Mouse (Mus musculus) MEL (cell line): ENCODE measurements around the gene Meiob.

Source experiments
- CTCF ChIP-seq, 3 experiments: IDR thresholded peaks in 2 of 3; conservative IDR thresholded peaks in 1 of 3; 2 replicates each; pipeline ENCODE4 v1.5.1; 2011 to 2012; ENCODE audit warnings: low read length in 3 of 3, low read depth in 2 of 3, mild to moderate bottlenecking in 2 of 3, improper control_type of control experiment in 1 of 3, inconsistent platforms in 1 of 3, mixed read lengths in 1 of 3, moderate library complexity in 1 of 3; ENCODE audit not compliant: control insufficient read depth in 1 of 3, insufficient read depth in 1 of 3, poor library complexity in 1 of 3, severe bottlenecking in 1 of 3
- EP300 ChIP-seq, 2 experiments: IDR thresholded peaks; 2 replicates each; pipeline ENCODE4 v1.6.1; 2011; ENCODE audit warnings: improper control_type of control experiment in 2 of 2, low read length in 2 of 2, low read depth in 1 of 2, mild to moderate bottlenecking in 1 of 2
- GATA1 ChIP-seq: IDR thresholded peaks from 2 replicates; pipeline ENCODE4 v1.6.1; 2011; ENCODE audit warnings: low read depth, low read length, improper control_type of control experiment
- HCFC1 ChIP-seq: IDR thresholded peaks from 2 replicates; pipeline ENCODE4 v1.6.1; 2012; ENCODE audit warnings: low read depth, mild to moderate bottlenecking, inconsistent platforms, low read length, improper control_type of control experiment, moderate library complexity
- KAT2A ChIP-seq: conservative IDR thresholded peaks from 2 replicates; pipeline ENCODE4 v1.6.1; 2012; ENCODE audit warnings: low read depth, low read length, improper control_type of control experiment, inconsistent platforms
- MAFK ChIP-seq: IDR thresholded peaks from 2 replicates; pipeline ENCODE4 v1.6.1; 2011; ENCODE audit warnings: low read depth, mild to moderate bottlenecking, low read length, improper control_type of control experiment, borderline replicate concordance
- MEF2A ChIP-seq: IDR thresholded peaks from 2 replicates; pipeline ENCODE4 v1.6.1; 2014; ENCODE audit warnings: low read depth, mild to moderate bottlenecking, inconsistent platforms, low read length, improper control_type of control experiment; ENCODE audit not compliant: poor library complexity, insufficient replicate concordance, severe bottlenecking; ENCODE audit errors: extremely low read depth
- POLR2A ChIP-seq, 2 experiments: IDR thresholded peaks; 2 replicates each; pipeline ENCODE4 v1.6.1; 2011 to 2012; ENCODE audit warnings: low read length in 2 of 2, mild to moderate bottlenecking in 2 of 2, control low read depth in 1 of 2, improper control_type of control experiment in 1 of 2, low read depth in 1 of 2, moderate library complexity in 1 of 2; ENCODE audit not compliant: control insufficient read depth in 1 of 2, insufficient read depth in 1 of 2, poor library complexity in 1 of 2
- POLR2AphosphoS2 ChIP-seq: IDR thresholded peaks from 2 replicates; pipeline ENCODE4 v1.6.1; 2011; ENCODE audit warnings: low read length, improper control_type of control experiment
- TCF12 ChIP-seq: IDR thresholded peaks from 2 replicates; pipeline ENCODE4 v1.6.1; 2014; ENCODE audit warnings: low read depth, mild to moderate bottlenecking, inconsistent platforms, low read length, improper control_type of control experiment, moderate library complexity
- USF1 ChIP-seq: IDR thresholded peaks from 2 replicates; pipeline ENCODE4 v1.6.1; 2014; ENCODE audit warnings: low read depth, mild to moderate bottlenecking, inconsistent platforms, low read length, improper control_type of control experiment, moderate library complexity
- ZC3H11A ChIP-seq: IDR thresholded peaks from 2 replicates; pipeline ENCODE4 v1.6.1; 2012; ENCODE audit warnings: low read depth, mild to moderate bottlenecking, inconsistent platforms, low read length, improper control_type of control experiment
- ZNF384 ChIP-seq: IDR thresholded peaks from 2 replicates; pipeline ENCODE4 v1.6.1; 2012; ENCODE audit warnings: low read depth, mild to moderate bottlenecking, inconsistent platforms, low read length, improper control_type of control experiment

DNA sequence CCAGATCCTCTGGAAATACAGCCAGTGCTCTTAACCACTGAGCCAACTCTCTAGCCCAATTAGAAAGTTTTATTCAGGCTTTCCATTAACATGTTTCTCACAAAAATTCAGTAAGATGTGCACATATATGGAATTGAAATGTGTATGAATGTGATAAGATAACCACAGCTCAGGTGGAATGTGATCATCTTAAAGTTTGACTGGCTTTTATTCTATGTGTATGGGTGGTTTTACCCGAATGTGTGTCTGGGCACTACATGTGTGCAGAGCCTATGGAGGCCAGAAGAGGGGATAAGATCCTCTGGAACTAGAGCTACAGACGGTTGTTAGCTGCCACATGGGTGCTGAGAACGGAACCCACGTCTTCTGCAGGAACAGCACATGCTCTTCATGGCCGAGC, 11.2 kb downstream of the Meiob start:
- TF ChIP-seq HCFC1 = no peak
- no peak for TF ChIP-seq TCF12
- TF ChIP-seq CTCF (IDR thresholded peaks at IDR 0.05 in 2 of 3, conservative IDR thresholded peaks at IDR 0.05 in 1 of 3; ENCODE audit: control insufficient read depth in 1 of 3, insufficient read depth in 1 of 3, low read depth in 2 of 3, low read length in 3 of 3, poor library complexity in 1 of 3, severe bottlenecking in 1 of 3) = no peak
- TF ChIP-seq POLR2A (IDR thresholded peaks at IDR 0.05; ENCODE audit: control insufficient read depth in 1 of 2, insufficient read depth in 1 of 2, low read depth in 1 of 2, low read length in 2 of 2, poor library complexity in 1 of 2) = no peak
- TF ChIP-seq MEF2A = no peak
- no peak for TF ChIP-seq ZC3H11A
- TF ChIP-seq POLR2AphosphoS2 = no peak
- TF ChIP-seq GATA1 = no peak
- no peak for TF ChIP-seq MAFK
- TF ChIP-seq EP300 (IDR thresholded peaks at IDR 0.05; ENCODE audit: low read depth in 1 of 2, low read length in 2 of 2) = no peak
- no peak for TF ChIP-seq ZNF384
- TF ChIP-seq USF1 = no peak
- no peak for TF ChIP-seq KAT2A
